Mouse (Mus musculus): ENCODE results near the gene Klk1b1.
"Not testable (repeated sequence)": the region's sequence is repeated elsewhere in the genome, so short reads cannot be mapped to it uniquely, and the experiment has no call there.

The Klk1b1 gene

DNA sequence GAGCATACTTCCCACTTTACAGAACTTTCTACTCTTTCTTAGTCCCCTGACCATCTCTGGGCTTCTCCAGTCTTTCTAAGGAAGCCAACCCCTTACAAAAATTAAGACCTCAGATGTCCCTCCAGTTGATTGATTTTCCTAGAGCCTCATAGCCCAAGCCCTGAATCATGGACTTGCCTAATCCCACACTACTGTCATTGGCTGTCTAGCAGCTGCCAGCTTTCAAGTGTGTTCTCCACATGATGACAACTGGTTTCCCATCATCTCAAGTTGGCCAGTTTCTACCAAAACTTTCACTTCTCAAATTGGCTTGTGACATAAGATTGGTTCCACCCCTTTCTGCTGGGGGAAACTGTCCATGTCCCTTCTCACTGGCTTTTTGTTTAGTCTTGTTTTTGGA is 38.3 kb downstream of the Klk1b1 start:
- no peak for DNase-seq (ENCODE audit: low spot score)

DNA sequence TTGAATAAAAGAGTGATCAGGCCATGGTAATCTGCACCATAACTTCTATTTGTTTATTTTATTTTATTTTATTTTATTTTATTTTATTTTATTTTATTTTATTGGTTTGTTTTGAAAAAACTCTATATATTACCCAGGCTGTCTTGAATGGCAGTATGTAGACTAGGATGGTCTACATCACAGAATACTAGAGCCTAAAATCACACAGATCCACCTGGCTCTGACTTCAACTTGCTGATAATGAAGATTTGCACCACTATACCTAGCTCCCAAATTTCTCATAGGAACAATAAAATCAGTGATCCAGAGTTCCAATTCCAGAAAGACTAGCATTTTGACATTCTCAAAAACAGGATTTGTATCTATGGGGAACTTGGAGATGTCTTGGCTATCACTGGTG is 45.3 kb downstream of the Klk1b1 start, which contains the start of gene Klk1b26:
TSS of gene Klk1b26 (plus strand) at position 301 of the 400 bp plus-strand sequence.
- not testable (repeated sequence) for DNase-seq (ENCODE audit: low spot score)

DNA sequence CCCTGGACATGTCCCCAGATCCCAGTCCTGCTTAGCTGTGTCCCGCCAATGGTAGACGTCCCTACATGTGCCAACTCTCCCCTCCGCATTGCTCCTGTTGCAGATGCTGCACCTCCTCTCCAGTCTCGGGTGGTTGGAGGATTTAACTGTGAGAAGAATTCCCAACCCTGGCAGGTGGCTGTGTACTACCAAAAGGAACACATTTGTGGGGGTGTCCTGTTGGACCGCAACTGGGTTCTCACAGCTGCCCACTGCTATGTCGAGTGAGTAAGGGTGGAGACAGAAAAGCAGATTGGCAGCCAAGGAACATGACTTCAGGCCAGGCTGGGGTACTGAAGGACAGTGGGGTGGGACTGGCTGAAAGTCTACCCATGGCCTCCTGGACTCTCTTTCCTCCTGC is 48.1 kb downstream of the Klk1b1 start:
- not testable (repeated sequence) for DNase-seq (ENCODE audit: low spot score)

DNA sequence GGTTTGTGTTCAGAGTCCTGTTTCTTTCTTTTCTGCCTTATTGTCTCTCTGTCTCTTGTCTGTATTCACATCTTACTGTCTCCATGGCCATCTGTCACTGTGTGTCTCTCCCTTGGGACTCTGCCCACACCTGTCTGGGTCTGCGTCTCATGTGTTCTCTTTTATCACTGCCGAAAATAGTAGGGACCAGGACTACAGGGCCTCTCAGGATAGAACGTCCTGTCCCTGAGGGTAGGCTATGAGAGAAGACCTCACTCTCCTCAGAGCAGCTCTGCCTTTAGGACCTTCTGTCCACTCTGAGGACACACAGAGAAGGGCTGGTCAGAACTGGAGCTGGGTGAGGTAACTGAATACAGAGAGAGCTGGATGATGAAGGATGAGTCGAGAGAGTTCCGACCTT is 48.5 kb downstream of the Klk1b1 start:
- DNase-seq (ENCODE audit: low spot score), result no peak

All from embryo, embryonic 10 days (tissue).